Mouse (Mus musculus) neural tube, embryonic 10.5 days (tissue): ENCODE results near the gene Dmd.

Experiments
- DNase-seq: peaks from one replicate; pipeline ENCODE4 v3.0.0-alpha.2; 2017; ENCODE audit warnings: low spot score; ENCODE audit errors: extremely low spot score

Dmd gene

GRCm38 (mm10) chrX:85048141-85049110, 2099.8 kb downstream of the Dmd start:
- peak; percentile 48 for DNase-seq

- DNase-seq = no peak
These were observed 2100.9 kb downstream of the Dmd start for GRCm38 (mm10) chrX:85049593-85049992.

- DNase-seq = no peak
These were observed 2124.9 kb downstream of the Dmd start for GRCm38 (mm10) chrX:85073602-85074001.

- DNase-seq = no peak
These were observed 2128.2 kb downstream of the Dmd start for GRCm38 (mm10) chrX:85076845-85077244.

- no peak for DNase-seq
These were observed 2128.9 kb downstream of the Dmd start for GRCm38 (mm10) chrX:85077605-85078004.

GRCm38 (mm10) chrX:85079174-85079573, 2130.5 kb downstream of the Dmd start:
- DNase-seq = no peak

GRCm38 (mm10) chrX:85084237-85085153, 2135.8 kb downstream of the Dmd start:
- no peak for DNase-seq

GRCm38 (mm10) chrX:85089506-85089905, 2140.8 kb downstream of the Dmd start:
- DNase-seq = no peak

- DNase-seq = no peak
These were observed 2144.7 kb downstream of the Dmd start for GRCm38 (mm10) chrX:85093354-85093753.

- no peak for DNase-seq
These were observed 2150.0 kb downstream of the Dmd start for GRCm38 (mm10) chrX:85098691-85099090.

GRCm38 (mm10) chrX:85112418-85112817, 2163.7 kb downstream of the Dmd start:
- DNase-seq = no peak

GRCm38 (mm10) chrX:85132706-85133105, 2184.0 kb downstream of the Dmd start:
- no peak for DNase-seq

- DNase-seq = no peak
These were observed 2188.6 kb downstream of the Dmd start for GRCm38 (mm10) chrX:85137293-85137692.

GRCm38 (mm10) chrX:85171264-85171663, 2222.6 kb downstream of the Dmd start:
- DNase-seq = no peak

GRCm38 (mm10) chrX:85187565-85187964, 2238.9 kb downstream of the Dmd start:
- no peak for DNase-seq

- no peak for DNase-seq
These were observed 2245.2 kb downstream of the Dmd start for GRCm38 (mm10) chrX:85193856-85194255.

- no peak for DNase-seq
These were observed 2249.0 kb downstream of the Dmd start for GRCm38 (mm10) chrX:85197688-85198087.

GRCm38 (mm10) chrX:85199398-85199797, 2250.7 kb downstream of the Dmd start:
- DNase-seq = no peak

GRCm38 (mm10) chrX:85207001-85207400, 2258.3 kb downstream of the Dmd start:
- DNase-seq = no peak

- no peak for DNase-seq
These were observed 2278.2 kb downstream of the Dmd start for GRCm38 (mm10) chrX:85226883-85227282.

GRCm38 (mm10) chrX:85249379-85249778, 2300.7 kb downstream of the Dmd start, which contains the start of gene Fthl17a:
Fthl17a (plus strand) TSS chrX:85249679.
- no peak for DNase-seq
